Mouse (Mus musculus) neural tube, embryonic 11.5 days (tissue): ENCODE measurements around the gene Ranbp10. TPM values are rescaled to one million over a fixed set of nuclear protein-coding genes. Genes with fewer than 3 reads are reported as not detected.

ENCODE experiments used
- ATAC-seq: fragments of 200-750 bp; cut with Nextera tagmentation; 2 replicates; pipeline ENCODE4 v1.8.0; 2017; ENCODE audit warnings: moderate number of reproducible peaks, mild to moderate bottlenecking, moderate TSS enrichment, moderate library complexity; ENCODE audit not compliant: insufficient read depth, low FRiP score, low TSS enrichment
- DNase-seq: peaks from one replicate; pipeline ENCODE4 v3.0.0-alpha.2; 2015; ENCODE audit warnings: low spot score
- H3K27ac ChIP-seq: fragments of 300-500 bp; sonication (generic); 2 replicates; pipeline ENCODE4 v1.5.1; 2014; ENCODE audit warnings: low read depth, mild to moderate bottlenecking, low read length
- H3K27me3 ChIP-seq: fragments of 300-500 bp; sonication (generic); 2 replicates; pipeline ENCODE4 v1.6.1; 2014; ENCODE audit warnings: mild to moderate bottlenecking, low read length, mixed read lengths; ENCODE audit not compliant: control insufficient read depth, insufficient read depth
- H3K36me3 ChIP-seq: fragments of 300-500 bp; sonication (generic); 2 replicates; pipeline ENCODE4 v1.6.1; 2014; ENCODE audit warnings: mild to moderate bottlenecking, low read length, moderate library complexity, mixed read lengths; ENCODE audit not compliant: control insufficient read depth, insufficient read depth
- H3K4me1 ChIP-seq: fragments of 300-500 bp; sonication (generic); 2 replicates; pipeline ENCODE4 v1.6.1; 2014; ENCODE audit warnings: low read length, mixed read lengths; ENCODE audit not compliant: control insufficient read depth, insufficient read depth
- H3K4me2 ChIP-seq: fragments of 300-500 bp; sonication (generic); 2 replicates; pipeline ENCODE4 v1.6.1; 2014; ENCODE audit warnings: low read depth, mild to moderate bottlenecking, moderate library complexity
- H3K4me3 ChIP-seq: fragments of 300-500 bp; sonication (generic); 2 replicates; pipeline ENCODE4 v1.5.1; 2014; ENCODE audit warnings: low read depth, low read length
- H3K9ac ChIP-seq: fragments of 300-500 bp; sonication (generic); 2 replicates; pipeline ENCODE4 v1.6.1; 2014; ENCODE audit warnings: mild to moderate bottlenecking, low read length
- H3K9me3 ChIP-seq: fragments of 300-500 bp; sonication (generic); 2 replicates; pipeline ENCODE4 v1.6.1; 2016; ENCODE audit warnings: low read length; ENCODE audit not compliant: control insufficient read depth
- WGBS: fragments of 180-500 bp; shearing (Covaris S2); extraction: QIAGEN DNeasy Blood & Tissue Kit; methylation state at CpG from one replicate; pipeline ENCODE4 v1.1.7; 2014; 5-methylcytosine and 5-hydroxymethylcytosine counted together
- polyA plus RNA-seq: library from polyadenylated mRNA; unstranded; fragments of >200 nt; fragmentation: Nextera tagmentation; extraction: Ambion mirVana; gene quantifications from 2 replicates; pipeline ENCODE4 v1.2.1, GENCODE M21; 2014

The Ranbp10 gene
- polyA plus RNA-seq, 1 experiment from 2014 or later, result 12.3 TPM

DNA sequence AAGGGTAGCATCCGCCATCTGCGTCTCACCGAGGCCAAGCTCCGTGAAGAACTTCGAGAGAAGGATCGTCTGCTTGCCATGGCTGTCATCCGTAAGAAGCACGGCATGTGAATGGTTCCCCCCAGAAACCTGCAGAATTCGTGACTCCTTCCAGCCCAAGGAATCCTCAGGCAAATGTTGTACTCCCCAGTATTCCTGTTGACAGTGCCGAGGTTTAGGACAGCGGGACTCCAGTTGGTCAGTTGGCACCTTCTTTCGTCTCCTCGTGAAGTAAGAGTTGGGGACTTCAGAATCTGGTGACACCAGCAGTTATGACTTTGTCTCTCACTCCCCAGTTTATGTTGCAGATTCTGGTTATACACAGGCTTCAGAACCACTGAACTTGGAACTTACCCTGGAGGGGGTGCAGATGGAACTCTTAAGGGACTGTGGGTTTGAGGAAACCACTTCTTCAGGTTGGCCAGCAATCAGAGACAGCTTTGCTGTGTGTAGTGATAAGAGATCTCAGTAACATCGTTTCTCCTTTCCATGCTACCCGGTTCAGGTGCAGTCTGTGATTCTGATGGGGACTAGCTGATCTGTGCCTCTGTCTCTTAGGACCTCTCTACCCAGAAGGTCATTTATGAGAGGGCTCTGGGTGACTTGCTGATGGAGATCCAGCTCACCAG, 29.2 kb upstream of the Ranbp10 start:
- DNase-seq, result no peak
- H3K4me1 ChIP-seq, result peaks cover 22% of the 10 kb centered on the region
- H3K36me3 ChIP-seq, result no peaks in the 10 kb centered on the region; the same call in 1 of the 2 replicates
- H3K9me3 ChIP-seq, result no peaks in the 10 kb centered on the region
- no peaks in the 10 kb centered on the region for H3K27me3 ChIP-seq
- peak overlapping the region; percentile 93 for H3K4me2 ChIP-seq
- 24% methylated on average over 15 of the region's 15 CpGs for WGBS
- peak overlapping the region; percentile 78 for H3K9ac ChIP-seq
- H3K4me3 ChIP-seq, result peak overlapping the region; percentile 69
- no peak for ATAC-seq
- H3K27ac ChIP-seq, result peak overlapping the region; percentile 85

DNA sequence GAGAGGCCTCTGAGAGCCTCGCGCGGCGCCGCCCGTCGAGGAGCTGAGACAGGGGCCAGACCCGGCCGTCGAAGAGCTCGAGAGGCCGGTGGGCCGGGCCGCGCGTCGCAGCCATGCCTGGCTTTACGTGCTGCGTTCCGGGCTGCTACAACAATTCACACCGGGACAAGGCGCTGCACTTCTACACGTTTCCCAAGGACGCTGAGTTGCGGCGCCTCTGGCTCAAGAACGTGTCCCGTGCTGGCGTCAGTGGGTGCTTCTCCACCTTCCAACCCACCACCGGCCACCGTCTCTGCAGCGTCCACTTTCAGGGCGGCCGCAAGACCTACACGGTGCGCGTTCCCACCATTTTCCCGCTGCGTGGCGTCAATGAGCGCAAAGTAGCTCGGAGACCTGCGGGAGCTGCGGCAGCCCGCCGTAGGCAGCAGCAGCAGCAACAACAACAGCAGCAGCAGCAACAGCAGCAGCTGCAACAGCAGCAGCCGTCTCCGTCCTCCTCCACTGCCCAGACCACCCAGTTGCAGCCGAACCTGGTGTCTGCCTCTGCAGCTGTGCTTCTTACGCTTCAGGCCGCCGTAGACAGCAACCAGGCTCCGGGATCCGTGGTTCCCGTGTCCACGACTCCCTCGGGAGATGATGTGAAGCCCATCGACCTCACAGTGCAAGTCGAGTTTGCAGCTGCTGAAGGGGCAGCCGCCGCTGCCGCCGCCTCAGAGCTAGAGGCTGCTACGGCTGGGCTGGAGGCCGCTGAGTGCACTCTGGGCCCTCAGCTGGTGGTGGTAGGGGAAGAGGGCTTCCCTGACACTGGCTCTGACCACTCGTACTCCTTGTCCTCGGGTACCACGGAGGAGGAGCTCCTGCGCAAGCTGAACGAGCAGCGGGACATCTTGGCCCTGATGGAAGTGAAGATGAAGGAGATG, 28.4 kb upstream of the Ranbp10 start:
- peaks cover 26% of the 10 kb centered on the region for H3K4me1 ChIP-seq
- H3K27me3 ChIP-seq, result no peaks in the 10 kb centered on the region
- peak; percentile 42 for ATAC-seq
- peak overlapping the region; percentile 85 for H3K27ac ChIP-seq
- H3K9ac ChIP-seq, result peak overlapping the region; percentile 78
- H3K4me3 ChIP-seq, result peak overlapping the region; percentile 69
- no peaks in the 10 kb centered on the region for H3K9me3 ChIP-seq
- under 1% methylated on average over 71 of the region's 71 CpGs for WGBS
- H3K4me2 ChIP-seq, result peak overlapping the region; percentile 93
- DNase-seq, result peak; percentile 64
- no peaks in the 10 kb centered on the region; the same call in 1 of the 2 replicates for H3K36me3 ChIP-seq

DNA sequence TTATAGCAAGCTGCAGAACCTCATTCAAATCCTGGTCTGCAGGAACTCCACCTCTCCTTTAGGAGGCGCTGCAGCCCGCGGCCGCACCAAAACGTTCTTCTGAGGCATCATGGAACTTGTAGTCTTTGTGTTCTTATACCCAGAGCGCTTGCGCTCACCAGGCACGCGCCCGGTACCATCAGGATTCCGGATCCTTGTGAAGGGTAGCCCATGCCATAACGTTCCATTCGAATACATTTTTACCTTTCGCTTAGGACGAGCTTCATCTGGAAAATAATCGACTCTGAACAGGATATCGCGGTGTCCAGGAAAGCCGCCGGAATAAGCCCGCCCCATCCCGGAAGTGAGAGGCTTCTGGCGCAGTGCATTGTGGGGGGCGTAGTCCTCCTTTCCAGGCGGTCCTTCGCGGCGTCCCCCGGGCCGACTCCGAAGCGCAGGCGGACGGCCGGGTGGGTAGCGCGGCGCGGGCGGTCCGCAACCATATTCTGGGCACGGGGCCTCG, 27.6 kb upstream of the Ranbp10 start, which contains the start of gene Thap11:
Gene Thap11 (plus strand): TSS at position 418 of the 502 bp plus-strand sequence.
- Histone ChIP-seq H3K4me1 (peaks cover 27% of the 10 kb centered on the region), H3K4me3 (peak within 1 kb of the TSS; percentile 69), H3K9ac (peak within 1 kb of the TSS; percentile 78), H3K4me2 (peak within 1 kb of the TSS; percentile 93), H3K36me3 (no peaks in the 10 kb centered on the region; the same call in 1 of the 2 replicates), H3K9me3 (no peaks in the 10 kb centered on the region), H3K27ac (peak within 1 kb of the TSS; percentile 85), H3K27me3 (no peaks in the 10 kb centered on the region)
- DNase-seq (peak; percentile 95), ATAC-seq (peak; percentile 91)
- under 1% methylated on average over 43 of the region's 43 CpGs for WGBS

DNA sequence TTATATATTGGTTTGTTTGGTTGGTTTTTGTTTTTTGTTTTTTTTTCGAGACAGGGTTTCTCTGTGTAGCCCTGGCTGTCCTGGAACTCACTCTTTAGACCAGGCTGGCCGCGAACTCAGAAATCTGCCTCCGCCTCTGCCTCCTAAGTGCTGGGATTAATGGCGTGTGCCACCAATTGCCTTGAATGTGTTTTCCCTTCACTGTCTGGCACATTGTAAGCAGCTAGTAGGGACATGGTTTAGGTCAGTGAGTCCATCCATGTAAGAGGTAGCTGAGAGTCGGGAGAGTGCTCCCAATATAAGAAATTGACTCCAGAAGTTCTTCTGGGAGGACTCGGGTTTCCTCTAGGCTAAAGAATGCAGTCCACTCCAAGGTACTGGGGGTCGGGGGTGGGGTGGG, 27.2 kb upstream of the Ranbp10 start:
- Histone ChIP-seq H3K4me3 (peak overlapping the region; percentile 69), H3K4me2 (peak overlapping the region; percentile 93), H3K4me1 (peaks cover 23% of the 10 kb centered on the region), H3K9me3 (no peaks in the 10 kb centered on the region), H3K27ac (peak overlapping the region; percentile 85; the same call in 1 of the 2 replicates), H3K9ac (no peak overlapping the region; the same call in 1 of the 2 replicates), H3K27me3 (no peaks in the 10 kb centered on the region), H3K36me3 (no peaks in the 10 kb centered on the region; the same call in 1 of the 2 replicates)
- WGBS, result 28% methylated on average over 8 of the region's 8 CpGs
- DNase-seq (no peak), ATAC-seq (no peak; the same call in 1 of the 2 replicates)

DNA sequence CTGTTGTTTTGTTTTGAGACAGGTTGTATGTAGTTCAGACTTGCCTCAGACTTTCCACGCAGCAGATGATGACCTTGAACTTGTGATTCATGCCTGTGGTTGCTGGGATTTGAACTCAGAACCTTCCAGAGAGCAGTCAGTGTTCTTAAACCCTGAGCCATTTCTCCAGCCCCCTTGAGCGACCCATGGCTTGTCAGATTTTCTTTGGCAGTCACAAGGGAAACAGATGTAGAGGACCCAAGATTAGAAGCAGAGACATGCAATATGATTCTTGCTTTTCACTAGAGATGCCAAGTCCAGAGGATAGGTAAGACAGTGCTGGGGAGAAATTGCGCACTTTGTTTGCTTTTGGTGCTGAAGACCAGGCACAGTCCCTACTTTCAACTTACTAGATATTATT, 26.0 kb upstream of the Ranbp10 start, which contains the start of gene Cenpt:
Gene Cenpt (minus strand): TSS at position 101 of the 400 bp plus-strand sequence.
- Histone ChIP-seq H3K4me1 (peaks cover 23% of the 10 kb centered on the region), H3K9ac (no peak within 1 kb of the TSS), H3K27ac (no peak within 1 kb of the TSS), H3K4me3 (no peak within 1 kb of the TSS), H3K4me2 (no peak within 1 kb of the TSS), H3K9me3 (no peaks in the 10 kb centered on the region), H3K36me3 (peaks cover under 1% of the 10 kb centered on the region; the same call in 1 of the 2 replicates), H3K27me3 (no peaks in the 10 kb centered on the region)
- WGBS, result 88% methylated on average over 3 of the region's 3 CpGs
- ATAC-seq, result no peak
- DNase-seq, result no peak

DNA sequence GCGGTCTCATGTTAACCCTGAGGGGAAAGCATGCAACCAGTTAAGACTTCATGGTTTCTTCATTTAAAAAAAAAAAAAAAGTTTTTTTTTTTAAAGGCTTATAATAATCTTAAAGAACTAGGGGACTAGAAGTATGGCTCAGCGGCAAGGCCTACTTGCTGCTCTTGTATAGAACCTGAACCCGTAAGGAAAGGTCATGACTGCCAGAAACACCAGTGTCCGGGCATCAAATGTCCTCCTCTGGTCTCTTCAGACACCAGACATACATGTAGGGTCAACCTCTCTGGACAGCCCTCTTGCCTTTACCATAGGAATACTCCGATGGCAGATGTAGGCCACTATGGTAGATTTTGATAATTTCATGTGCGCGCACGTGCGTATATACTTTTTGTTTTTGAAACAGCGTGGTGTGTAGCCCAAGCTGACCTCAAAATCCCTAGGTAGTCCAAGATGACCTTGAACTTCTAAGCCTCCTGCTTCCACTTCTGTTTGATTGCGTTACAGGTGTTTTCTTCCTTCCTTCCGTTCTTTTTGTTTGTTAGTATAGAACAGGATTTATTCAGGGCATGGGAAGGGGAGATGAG, 25.1 kb upstream of the Ranbp10 start:
- Histone ChIP-seq H3K9ac (no peak overlapping the region), H3K36me3 (peaks cover 3% of the 10 kb centered on the region; the same call in 1 of the 2 replicates), H3K27me3 (no peaks in the 10 kb centered on the region), H3K27ac (no peak overlapping the region), H3K4me2 (no peak overlapping the region), H3K4me3 (peak overlapping the region; percentile 84; the same call in 1 of the 2 replicates), H3K4me1 (peaks cover 19% of the 10 kb centered on the region), H3K9me3 (no peaks in the 10 kb centered on the region)
- ATAC-seq, result no peak
- peak; percentile 20 for DNase-seq
- 86% methylated on average over 12 of the region's 12 CpGs for WGBS

DNA sequence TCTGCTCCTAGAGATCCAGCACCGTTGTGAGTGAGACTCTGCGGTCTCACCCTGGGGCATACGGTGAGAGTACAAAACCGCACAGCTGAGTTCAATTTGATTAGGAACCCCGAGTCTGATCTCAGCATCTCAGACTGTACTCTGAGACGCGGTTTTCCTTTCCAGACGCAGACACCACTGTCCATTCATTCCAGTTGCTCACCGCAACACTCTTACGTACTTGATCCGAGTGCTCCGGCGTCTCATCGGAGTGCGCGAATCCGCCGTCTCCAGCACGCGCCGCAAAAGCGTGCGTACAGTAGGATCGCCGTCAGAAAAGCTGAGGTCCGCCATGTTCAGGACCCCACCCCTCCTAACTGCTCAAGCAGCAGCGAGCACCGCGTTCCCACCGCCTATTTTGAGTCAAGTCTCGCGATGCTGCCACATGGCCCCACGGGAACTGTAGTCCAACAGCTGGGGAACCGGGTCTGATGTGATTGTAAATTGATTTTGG, 24.5 kb upstream of the Ranbp10 start:
- WGBS, result 0% methylated on average over 34 of the region's 34 CpGs
- ATAC-seq (peak; percentile 61), DNase-seq (peak; percentile 94)
- peak overlapping the region; percentile 80 for H3K9ac ChIP-seq
- no peaks in the 10 kb centered on the region for H3K9me3 ChIP-seq
- H3K27ac ChIP-seq, result no peak overlapping the region
- peak overlapping the region; percentile 60 for H3K4me2 ChIP-seq
- H3K4me3 ChIP-seq, result peak overlapping the region; percentile 84
- peaks cover 13% of the 10 kb centered on the region for H3K4me1 ChIP-seq
- no peaks in the 10 kb centered on the region for H3K27me3 ChIP-seq
- H3K36me3 ChIP-seq, result peaks cover 8% of the 10 kb centered on the region

DNA sequence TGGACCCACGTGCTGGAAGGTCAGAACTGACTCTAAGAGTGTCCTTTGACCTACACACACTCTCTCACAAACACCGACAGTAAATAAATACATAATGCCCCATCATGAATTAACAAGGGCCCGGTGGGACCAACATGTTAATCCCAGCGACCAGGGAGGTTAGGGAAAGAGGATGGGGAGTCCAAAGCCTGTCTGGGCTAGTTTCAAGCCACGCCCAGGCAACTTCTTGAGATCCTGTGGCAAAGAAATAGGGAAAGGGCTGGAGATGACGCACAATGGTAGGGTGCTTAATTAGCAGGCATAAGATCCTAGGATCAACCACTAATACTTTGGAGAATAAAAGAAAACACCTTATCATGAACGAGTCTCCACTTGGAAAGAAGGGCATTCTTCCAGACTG, 23.5 kb upstream of the Ranbp10 start:
- peaks cover 6% of the 10 kb centered on the region; the same call in 1 of the 2 replicates for H3K4me1 ChIP-seq
- peaks cover 12% of the 10 kb centered on the region for H3K36me3 ChIP-seq
- no peak for DNase-seq
- H3K9me3 ChIP-seq, result no peaks in the 10 kb centered on the region
- no peaks in the 10 kb centered on the region for H3K27me3 ChIP-seq
- no peak overlapping the region for H3K27ac ChIP-seq
- no peak for ATAC-seq
- peak overlapping the region; percentile 18 for H3K4me2 ChIP-seq
- 83% methylated on average over 7 of the region's 7 CpGs for WGBS
- H3K9ac ChIP-seq, result no peak overlapping the region
- 0 out of 2 replicates have a peak overlapping the region, but pooled peaks have one; percentile 8 for H3K4me3 ChIP-seq
